Mouse (Mus musculus) heart, postnatal 0 days (tissue): ENCODE results near the gene Abca13.

Experiments
- CTCF ChIP-seq: IDR thresholded peaks from 2 replicates; pipeline ENCODE4 v1.5.1; 2016; ENCODE audit warnings: antibody characterized with exemption, control low read depth, low read depth
- EP300 ChIP-seq: IDR thresholded peaks from 2 replicates; pipeline ENCODE4 v1.6.1; 2016; ENCODE audit warnings: antibody characterized with exemption, low read depth

DNA sequence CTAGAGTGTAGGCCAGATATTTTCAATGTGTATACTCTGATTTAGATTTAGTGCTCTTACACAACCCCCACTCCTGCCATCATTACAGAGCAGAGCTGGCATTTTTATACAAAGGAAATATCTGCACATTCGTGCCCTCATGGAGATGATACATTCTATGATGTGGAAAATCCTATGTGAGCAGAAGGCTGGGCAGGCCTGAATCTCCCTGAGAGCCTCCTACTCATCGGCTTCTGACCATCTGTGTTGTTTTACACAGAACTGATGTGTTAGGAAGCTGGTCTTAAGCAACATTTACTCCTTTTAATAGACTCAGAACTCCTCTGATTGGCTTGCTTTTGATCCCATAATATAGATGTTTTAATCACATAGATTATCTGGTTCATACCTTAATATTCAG is 376.6 kb downstream of the Abca13 start:
- TF ChIP-seq CTCF, result no peak
- TF ChIP-seq EP300, result no peak
